Mouse (Mus musculus) monocyte, adult 5-6 weeks (primary cell): ENCODE data around the gene Rnasek. TPM values are rescaled to one million over a fixed set of nuclear protein-coding genes. Genes with fewer than 3 reads are reported as not detected.

Source experiments
- ATAC-seq: fragments of 153-309, 156-312 bp; replicated peaks from 2 replicates; pipeline ENCODE4 v1.8.0; 2017; ENCODE audit warnings: mild to moderate bottlenecking; ENCODE audit not compliant: low TSS enrichment, insufficient number of reproducible peaks, severe bottlenecking, poor library complexity, low FRiP score
- total RNA-seq: library from RNA; stranded (forward); fragments of 200-1000, 200-491, 200-594 nt; gene quantifications from 3 replicates; pipeline ENCODE4 v1.2.3, GENCODE M21; 2017

The Rnasek gene
- total RNA-seq, 1 experiment from 2014 or later, result 23.2 TPM

DNA sequence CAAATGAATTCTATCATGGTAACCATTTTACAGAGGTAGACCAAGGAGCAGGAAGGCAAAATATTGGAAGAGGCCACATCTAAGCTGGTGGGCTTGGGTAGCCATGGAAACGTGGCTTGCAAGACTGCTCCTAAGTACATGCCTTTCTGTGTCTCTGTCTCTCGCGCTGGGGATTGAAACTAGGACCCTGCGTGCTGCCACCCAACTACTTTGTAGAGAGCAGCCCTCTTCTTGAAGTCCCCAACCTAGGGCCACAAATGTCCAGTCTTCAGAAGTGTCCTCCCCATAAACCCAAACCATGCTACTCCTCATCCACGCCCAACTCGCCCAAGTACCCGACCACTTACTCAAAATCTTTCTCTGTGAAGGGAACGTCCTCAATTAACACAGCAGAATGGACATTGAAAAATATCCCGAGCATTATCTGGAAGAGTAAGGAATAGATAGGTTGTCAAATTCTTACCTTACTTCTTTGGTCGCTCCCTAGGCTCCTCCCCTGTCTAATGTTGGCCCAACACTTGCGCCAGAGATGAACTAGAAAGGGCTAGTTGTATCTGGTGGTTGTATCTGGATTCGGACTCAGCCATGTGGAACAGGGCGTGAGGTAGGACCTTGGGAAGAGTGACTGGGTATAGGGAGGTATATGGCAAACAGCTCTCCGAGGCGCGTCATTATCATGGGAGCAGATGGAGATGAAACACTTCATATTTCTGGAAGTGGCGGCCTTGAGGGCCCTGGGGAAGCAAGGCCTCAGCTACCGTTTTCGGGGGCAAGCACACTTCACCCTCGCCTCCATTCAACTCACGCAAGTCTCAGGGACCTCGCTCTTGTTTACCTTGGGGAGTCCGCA, 826 bp downstream of the Rnasek start:
- no peak for ATAC-seq

DNA sequence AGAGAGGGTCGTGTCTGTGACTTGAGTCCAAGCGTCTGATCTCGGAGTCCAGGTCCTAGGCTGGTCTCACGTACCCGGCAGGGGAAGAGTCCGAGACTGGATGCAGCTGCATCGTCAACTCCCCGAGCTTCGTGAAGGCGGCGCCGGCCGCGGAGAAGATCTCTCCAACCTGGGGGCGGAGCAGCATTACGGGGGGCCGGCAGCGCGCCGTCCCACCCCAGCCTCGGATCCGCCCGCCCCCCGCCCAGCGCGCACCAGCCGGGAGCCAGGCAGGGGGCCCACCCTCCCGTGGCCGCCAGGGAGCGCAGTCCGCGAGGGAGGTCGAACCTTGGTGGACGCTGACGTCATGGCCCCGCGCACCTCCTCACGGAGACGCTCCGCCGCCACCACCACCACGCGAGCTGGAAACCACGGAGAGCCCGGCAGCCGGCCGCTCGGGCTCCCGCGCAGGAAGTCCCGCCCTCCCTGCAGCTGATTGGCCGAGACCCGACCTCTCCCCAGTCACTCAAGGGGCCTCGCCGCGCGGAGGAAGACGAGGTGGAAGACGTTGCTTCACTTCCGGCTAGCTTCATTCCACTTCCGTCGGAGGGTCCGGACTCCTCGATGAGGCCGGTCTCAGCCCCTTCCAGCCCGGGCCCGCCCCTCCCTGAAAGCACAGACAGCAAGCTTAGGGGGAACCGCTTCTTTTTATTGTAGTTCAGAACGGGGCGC, 2.0 kb downstream of the Rnasek start, which contains the start of gene 0610010K14Rik:
Gene 0610010K14Rik (minus strand): TSS at position 458 of the 711 bp plus-strand sequence.
- ATAC-seq, result peak; percentile 82

DNA sequence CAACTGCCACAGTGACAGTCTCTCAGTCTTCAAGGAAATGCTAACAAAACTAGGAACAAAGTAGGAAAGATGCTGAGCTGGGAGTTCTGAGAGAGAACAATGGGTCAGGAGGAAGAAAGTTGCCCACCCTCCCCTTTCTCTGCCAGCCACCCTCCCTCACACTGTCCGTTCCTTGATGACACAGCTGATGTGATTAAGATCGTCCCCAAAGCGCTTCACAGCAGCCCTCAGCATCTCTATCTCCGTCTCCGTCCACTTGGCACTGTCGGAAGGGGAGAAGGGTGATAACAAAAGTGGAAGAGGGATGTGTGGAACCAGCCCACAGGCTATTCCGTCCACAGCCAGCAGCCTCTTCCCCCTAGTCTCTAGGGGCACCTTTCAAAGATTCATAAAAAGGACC, 2.9 kb downstream of the Rnasek start:
- ATAC-seq, result no peak

DNA sequence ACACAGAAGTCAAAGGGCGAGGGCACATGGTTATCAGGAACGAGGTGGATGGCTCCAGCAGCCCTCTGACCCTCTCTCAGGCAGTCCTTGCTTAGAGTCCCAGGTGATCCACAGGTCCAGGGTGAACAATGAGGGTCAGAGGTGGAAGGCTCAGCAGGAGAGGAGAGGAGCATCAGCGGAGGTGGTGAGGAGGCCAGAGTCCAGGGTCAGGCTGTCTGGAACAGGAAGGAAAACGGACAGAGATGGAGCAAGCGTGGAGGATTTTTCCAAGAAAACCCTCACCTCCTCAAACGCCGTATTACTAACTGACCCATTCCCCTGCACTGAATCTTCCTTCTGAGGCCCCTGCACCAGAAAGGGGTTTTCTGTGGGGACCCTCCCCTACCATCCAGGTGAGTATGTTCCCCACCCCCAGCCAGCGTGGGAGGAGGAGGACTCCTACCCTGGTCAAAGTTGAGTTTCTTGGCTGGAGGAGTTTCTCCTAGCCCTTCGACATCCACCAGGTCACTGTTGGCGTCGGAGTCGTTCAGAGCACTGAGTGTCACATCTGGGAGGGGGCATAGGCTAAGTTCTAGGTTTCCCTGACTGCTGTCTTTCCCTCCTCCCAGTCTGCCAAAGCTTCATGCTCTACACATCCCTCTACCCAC, 4.3 kb downstream of the Rnasek start:
- ATAC-seq, result no peak

DNA sequence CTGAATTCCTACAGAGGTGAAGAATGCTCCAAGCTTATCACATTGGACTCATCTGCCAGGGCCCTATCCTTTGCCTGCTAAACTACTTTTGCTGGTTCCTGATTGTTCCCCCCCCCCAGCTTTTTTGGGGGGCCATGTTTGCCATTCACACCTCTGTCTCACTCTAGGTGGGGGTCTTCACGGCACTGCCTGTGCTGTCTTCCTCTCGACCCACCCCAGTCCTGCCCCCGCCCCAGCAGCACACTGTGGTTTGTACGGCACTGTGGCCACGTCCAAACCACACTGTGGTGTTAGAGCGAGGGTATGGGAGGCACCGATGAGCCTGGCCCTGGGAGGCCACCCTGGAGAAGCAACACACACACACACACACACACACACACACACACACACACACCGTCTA, 5.1 kb downstream of the Rnasek start:
- ATAC-seq, result no peak

DNA sequence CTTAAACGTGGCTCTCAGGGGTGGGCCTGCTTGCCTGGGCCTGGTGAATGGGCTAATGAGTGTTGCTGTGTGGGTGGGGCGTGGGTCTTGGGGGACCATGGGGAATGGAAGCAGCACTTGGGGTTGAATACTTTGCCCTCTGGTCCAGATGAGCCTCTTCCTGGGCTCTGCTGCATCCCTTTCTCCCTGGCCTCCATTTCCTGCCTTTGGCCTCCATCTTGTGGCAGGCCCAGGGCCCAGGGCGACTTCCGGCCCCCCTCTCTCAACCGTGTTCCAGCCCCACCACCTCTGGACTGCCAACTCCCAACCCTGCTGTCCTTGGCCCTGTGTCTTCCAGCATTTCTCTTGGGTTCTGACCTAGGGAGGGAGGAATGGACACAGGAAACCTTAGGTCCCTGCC, 5.6 kb downstream of the Rnasek start:
- no peak for ATAC-seq

DNA sequence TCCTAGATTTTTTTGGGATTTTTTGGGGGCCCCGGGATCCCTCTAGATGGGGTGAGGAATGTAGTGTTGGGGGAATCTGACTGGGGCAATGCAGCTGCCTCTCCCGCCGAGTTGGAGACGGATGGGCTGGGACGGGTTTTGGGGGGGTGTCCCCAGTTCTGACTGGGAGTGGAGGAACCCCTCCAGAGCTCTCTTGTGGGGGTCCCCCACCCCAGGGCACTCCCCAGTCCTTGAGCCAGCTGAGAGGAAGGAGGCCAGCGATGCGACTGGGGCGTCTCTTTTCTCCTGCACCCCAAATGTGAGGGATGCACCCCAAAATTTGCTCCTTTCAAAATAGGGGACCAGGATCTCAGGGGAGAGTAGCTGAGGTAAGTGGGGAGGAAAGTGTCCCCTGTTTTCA, 6.6 kb downstream of the Rnasek start:
- ATAC-seq, result no peak

DNA sequence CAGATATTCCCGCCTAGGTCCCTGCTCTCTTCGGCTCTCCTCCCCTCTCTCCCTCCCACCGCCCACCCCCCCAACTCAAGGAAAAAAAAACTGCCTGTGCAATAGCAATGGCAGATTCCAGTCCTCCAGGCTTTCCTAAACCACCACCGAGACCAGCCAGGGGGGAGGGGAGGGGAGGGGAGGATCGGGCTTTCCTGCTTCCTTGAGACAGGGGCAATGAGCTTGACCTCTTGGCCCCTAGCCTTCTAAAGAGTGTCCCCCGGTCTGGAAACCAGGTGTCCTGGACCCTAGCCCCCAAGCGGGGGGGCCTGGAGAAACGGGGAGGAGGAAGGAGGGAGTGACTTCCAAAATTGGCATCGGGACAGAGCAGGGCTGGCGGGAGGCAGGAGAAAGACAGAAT, 7.1 kb downstream of the Rnasek start:
- ATAC-seq, result no peak

DNA sequence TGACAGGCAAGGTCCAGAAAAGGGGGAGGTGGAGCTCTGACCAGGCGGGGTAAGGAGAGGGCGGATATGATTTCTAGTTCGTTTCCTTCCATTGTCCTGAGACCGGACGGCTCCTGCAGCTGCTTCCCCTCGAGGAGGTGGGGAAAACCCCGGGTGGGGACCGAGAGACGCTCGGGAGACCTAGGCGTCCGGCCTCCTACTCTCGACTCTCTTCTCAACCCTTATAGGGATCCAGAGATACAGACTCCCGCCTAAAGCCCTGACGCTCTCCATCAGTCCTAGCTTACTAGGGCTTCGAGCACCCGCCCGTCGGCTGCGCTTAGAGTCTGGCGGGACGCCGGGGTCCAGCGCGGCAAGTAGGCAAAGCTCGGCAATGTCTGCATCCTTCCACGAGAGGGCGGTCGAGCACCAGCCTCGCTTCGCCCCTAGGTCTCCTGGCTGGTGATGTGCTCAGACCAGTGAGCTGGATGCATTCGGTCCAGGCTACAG, 9.4 kb downstream of the Rnasek start:
- peak; percentile 86 for ATAC-seq

DNA sequence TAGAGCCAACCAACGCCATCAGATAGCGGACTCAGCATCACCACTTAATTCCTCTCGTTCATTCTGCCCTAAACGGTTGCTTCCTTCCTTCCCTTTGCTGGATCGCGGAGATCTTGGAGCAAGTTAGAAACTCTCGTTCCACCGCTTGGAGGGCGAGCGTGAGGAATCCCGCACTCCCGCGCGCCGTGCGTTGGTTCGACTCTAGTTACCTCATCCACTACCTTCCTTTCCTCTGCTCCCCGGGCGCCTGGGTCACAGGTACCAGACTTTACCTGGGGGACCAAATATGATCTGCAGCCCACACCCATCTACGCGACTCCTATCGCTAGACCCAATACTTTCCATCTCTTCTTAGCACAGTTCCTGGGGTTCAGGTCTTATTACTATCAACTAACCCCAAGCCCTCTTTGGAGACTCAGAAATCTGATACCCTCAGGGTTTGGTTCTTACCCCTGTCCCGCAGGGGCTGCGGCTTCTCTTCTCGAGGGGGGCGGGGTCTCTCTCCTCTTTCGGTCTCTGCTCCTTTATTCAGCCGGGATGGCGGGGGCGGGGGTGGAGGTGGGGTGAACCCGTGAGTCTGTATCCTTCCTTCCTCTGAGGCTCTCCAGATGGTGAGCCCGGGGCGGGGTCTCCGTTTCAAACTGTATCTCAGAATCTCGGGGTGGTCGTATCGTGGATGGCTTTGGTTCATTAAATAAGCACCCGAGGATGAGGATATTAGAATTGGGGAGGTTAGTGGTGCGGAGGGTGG, 10.2 kb downstream of the Rnasek start, which contains the start of gene Bcl6b:
Gene Bcl6b (minus strand): TSS at position 539 of the 751 bp plus-strand sequence.
- no peak for ATAC-seq

DNA sequence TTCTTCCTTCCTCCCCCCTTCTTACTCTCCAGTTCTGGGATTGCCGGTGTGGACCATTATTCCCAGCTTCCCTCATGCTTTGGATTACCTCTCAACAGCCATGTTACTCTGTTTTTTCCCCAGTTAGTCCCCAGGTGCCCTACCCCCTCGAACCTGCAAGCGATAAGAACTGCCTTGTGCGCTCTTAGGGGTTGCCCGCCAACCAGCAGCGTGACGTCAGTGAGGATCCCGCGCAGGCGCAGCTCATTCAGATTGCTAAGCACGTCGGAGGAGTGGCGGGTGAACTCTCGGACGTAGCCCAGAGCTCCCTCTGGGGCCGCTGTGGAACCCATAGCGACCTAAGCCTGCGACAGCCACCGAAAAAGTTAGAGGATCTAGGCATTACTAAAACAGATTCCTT, 10.8 kb downstream of the Rnasek start:
- peak; percentile 59 for ATAC-seq

DNA sequence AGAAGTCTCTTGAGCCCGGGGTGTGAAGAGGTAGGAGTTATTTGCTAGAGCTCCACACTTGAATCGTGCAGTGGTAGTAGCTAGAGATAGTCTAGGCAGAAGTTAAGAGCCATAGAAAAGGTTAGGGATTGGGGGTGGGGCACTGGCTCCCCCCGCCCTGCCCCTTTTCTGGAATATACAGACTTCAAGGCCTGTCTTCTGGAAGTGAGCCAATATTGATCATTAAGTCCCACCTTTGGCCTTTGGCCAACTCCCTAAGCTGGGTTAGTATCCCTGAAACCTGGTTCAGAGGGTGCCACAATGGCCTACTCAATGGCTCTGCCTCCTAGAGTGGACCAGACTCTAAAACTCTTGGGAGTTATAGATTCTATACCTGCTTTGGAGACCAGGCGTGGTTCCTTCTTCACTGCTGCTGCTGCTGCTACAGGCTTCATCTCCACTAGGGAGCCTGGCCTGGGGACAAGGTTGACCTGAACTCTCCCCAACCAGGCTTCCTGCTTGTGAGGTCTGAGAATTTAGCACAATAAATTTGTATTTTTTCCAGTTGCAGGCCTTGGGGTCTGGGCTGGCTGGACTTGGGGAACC, 11.9 kb downstream of the Rnasek start:
- no peak for ATAC-seq

DNA sequence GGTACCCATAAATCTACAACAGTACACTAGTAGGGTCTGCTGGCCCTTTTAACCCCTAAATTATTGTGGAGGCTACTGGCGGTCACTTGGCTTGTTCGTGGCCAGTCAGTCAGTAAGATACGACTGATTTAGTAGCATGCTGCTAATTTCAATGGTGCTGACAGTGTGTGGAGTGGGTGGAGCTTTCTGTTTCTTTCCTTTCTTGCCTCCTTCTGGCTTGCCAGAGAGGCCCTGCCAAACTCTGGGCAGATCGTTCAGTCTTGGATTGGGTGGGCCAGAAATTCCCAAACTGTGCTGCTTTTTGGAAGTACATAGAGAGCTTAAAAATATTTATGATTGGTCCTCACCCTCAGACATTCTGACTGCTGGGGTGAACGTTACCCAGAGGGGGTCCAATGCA, 12.5 kb downstream of the Rnasek start:
- ATAC-seq, result no peak

DNA sequence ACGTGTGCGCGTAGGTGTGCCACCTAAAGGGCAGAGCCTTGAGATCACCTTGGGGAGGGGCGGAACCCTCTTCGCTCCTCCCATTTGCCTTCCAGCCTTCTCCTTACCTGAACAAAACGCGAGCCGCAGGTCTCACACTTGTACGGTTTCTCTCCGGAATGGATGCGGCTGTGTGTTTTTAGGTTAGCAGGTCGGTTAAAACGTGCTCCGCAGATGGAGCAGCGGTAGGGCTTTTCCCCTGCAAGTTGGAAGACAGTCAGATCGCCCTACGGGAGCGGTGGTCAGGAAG, 13.1 kb downstream of the Rnasek start:
- ATAC-seq, result no peak

DNA sequence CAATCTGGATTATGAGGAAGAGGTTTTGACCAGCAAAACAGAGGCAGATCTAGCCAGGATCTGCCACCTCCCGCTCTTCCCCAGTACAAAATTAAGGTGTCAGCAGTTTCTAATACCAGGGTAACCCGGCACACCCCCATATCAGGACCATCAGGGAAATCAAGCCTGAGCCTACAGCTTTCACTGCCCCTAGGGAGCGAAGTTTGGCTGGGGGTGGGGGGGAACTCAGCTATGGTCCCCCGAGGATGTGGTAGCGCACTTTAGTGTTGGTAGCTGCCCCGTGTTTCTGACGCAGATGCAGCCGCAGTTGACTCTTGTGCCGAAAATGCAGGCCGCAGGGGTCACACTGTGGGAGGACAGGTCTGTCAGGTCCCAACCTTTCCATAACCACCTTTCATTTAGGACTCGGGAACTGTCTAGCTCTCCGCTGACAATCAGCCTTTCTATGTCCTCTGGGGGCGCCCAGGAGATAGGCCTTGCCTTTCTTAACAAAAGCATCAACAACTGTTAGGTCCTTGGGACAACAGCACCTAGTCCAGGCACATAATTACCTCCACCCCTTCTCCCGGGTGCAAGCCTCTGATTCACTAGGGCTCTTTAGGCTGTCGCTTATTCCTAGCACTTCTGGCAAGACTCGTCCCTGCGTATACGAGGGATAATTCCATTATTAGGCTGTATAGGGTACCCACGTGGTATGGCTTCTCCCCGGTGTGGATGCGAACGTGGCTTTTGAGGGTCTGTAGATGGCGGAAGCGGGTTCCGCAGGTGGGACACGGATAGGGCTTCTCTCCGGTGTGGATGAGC, 13.6 kb downstream of the Rnasek start:
- no peak for ATAC-seq

DNA sequence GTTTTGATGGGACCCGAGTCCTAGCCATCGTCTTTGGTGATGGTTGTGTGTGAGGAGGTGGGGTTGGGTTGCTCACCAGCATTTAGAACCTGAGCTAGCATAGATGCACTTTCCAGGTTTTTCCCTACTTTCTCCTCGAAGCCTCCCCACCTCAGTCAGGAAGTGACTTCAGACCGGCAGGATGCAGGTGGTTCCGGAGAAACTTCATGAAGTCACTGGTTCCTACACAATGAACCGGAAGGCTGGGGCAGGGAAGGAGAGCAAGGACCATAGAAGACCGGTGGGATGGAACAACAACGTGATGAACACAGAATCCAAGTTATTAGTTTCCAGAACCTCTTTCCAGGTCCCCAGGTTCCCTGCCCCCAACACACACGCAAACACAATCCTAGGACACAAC, 15.9 kb downstream of the Rnasek start:
- ATAC-seq, result no peak

DNA sequence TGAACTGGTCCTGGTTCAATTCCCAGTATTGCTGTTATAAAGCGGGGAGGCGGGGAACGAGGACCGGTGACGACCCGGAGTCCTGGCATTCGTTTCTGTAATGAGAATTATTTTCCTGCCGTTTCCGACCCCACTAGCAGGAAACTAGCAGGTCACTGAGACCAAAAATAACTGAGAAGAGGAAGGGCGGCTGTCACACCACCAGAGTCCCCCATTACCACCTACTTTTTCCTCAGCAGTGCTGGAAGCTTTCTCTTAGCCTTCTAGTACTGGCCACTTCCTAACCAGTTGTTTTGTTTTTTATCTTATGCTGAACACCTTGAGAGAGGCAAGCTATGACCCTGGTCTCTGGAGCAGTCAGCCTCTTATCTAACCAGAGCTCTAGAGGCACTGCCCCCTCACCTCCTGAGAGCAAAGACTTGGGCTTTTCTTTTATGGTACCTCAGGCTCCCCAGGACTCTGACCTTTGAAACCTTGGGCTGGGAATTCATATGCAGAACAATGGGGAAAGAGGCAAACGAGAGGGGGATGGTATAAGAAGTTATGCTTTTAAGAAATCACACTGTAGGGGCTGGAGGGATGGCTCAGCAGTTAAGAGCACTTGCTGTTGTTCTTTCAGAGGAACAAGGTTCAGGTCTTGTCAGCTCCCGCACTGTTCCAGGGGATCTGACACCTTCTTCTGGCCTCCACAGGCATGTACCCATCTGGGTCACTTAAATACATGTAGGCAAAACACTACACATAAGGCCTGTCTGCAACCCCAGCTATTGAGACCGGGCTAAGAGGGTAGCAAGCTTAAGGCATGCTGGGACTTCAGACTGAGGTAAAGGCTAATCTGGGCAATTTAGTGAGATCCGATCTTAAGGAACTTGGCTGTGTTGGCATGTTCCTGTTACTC, 17.8 kb downstream of the Rnasek start:
- ATAC-seq, result no peak
